Mouse (Mus musculus): ENCODE data around the gene Rab22a.

GRCm38 (mm10) chr2:173738232-173738631, 78.7 kb downstream of the Rab22a start:
- no peak for TF ChIP-seq TBP (conservative IDR thresholded peaks at IDR 0.05; ENCODE audit: low read depth, low read length)
- TF ChIP-seq CTCF (conservative IDR thresholded peaks at IDR 0.05 in 1 of 2, IDR thresholded peaks at IDR 0.05 in 1 of 2; ENCODE audit: low read depth in 2 of 2, low read length in 2 of 2): no peak
